Mouse (Mus musculus): Measurements from ENCODE around the gene Pycr2.

DNA sequence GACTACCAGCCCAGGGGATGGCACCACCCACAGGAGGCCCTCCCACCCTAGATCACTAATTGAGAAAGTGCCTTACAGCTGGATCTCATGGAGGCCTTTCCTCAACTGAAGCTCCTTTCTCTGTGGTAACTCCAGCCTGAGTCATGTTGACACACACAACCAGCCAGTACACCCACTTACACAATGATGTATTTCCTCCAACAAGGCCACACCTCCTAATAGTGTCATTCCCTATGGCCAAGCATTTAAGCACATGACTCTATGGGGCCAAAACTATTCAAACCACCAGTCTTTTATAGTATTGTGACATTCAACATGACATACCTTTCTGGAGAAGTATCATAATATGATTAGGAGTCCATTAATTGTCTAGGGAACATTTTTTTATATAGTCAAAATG, 45.3 kb upstream of the Pycr2 start:
- TF ChIP-seq CTCF (IDR thresholded peaks at IDR 0.05; ENCODE audit: low read depth) (no peak), EP300 (IDR thresholded peaks at IDR 0.05; ENCODE audit: low read depth) (no peak)

Data from heart, postnatal 0 days (tissue).